ENCODE assay signal across 8 mouse cellular contexts in the genomic region with DNA sequence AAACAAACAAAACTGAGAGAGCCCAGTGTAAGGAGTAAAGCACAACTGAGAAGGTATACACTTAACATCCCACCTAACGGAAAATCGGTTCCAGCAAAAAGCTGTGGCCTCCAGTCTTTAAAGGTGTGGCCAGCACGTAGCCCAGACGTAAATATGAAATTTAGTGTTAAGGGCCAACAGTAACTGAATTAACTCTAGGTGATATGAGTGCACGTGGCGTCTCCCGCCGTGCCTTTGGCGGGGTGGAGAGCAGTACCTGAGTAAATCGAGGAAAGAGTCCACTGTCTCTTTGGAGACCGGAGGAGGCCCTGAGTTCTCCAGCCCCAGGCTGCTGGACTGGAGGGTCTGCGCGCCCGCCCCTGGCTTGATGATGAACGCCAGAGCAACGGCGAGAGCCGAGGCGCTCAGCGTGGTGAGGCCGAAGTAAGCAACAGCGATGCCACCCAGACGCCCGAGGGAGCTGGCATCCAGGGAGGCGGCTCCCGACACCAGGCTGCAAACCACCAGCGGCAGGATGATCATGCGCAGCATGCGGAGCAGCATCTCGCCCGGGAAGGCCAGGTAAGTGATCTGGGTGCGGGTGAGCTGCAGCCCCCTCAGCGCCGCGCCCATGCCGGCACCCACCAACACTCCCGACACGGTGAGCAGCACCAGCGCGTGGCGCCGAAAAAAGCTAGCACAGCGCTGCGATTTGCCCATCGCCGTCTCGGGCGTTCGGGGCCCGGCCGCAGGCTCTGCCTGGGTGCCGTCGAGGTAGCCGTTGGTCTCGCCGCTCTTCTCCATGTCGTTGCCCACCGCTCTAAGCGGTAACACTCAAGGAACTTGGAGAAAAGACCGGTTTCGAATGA. TPM values are rescaled to one million over a fixed set of nuclear protein-coding genes. Genes with fewer than 3 reads are reported as not detected.
DNase-seq lines count a peak whose midpoint lies in the region; ATAC-seq and TF ChIP-seq lines count a peak whose summit lies in the region.

No protein-coding gene starts in this region.

- DNase-seq in adipocyte (ENCODE audit: low spot score): peak; percentile 35
- DNase-seq in embryonic facial prominence, embryonic 10.5 days (ENCODE audit: low spot score): no peak
- peak; percentile 18 to 45 for DNase-seq in heart, adult 18-20 months
- peak; percentile 68 for DNase-seq in liver

- H3K4me3 ChIP-seq in C2C12 (ENCODE audit: insufficient read depth, poor library complexity, severe bottlenecking): peak overlapping the region; percentile 85
- peak overlapping the region; percentile 66 for H3K4me3 ChIP-seq in embryonic facial prominence, embryonic 10.5 days
- peak overlapping the region; percentile 65 for H3K4me3 ChIP-seq in kidney, embryonic 14.5 days (ENCODE audit: low read length)
- H3K4me3 ChIP-seq in midbrain, embryonic 16.5 days (ENCODE audit: low read depth, low read length): peak overlapping the region; percentile 84
- peak overlapping the region; percentile 92 for H3K4me3 ChIP-seq in testis, adult 2 months (ENCODE audit: control insufficient read depth, low read depth, low read length)

- peak overlapping the region; percentile 87 for H3K27ac ChIP-seq in embryonic facial prominence, embryonic 10.5 days (replicated peaks)
- peak overlapping the region; percentile 57; the same call in 1 of the 2 replicates for H3K27ac ChIP-seq in kidney, embryonic 14.5 days (ENCODE audit: low read depth, low read length)
- peak overlapping the region; percentile 99 for H3K27ac ChIP-seq in midbrain, embryonic 16.5 days (ENCODE audit: low read length)
- H3K27ac ChIP-seq in testis, adult 2 months (ENCODE audit: control insufficient read depth, insufficient read depth, low read depth, low read length): 0 out of 2 replicates have a peak overlapping the region, but pooled peaks have one; percentile 4

- peaks cover 13% of the 10 kb centered on the region for H3K36me3 ChIP-seq in C2C12 (ENCODE audit: control insufficient read depth, insufficient read depth)
- H3K36me3 ChIP-seq in embryonic facial prominence, embryonic 10.5 days (replicated peaks): no peaks in the 10 kb centered on the region
- H3K36me3 ChIP-seq in kidney, embryonic 14.5 days (ENCODE audit: control insufficient read depth, insufficient read depth, low read length): no peaks in the 10 kb centered on the region
- no peaks in the 10 kb centered on the region for H3K36me3 ChIP-seq in midbrain, embryonic 16.5 days (ENCODE audit: control insufficient read depth, insufficient read depth, low read length)
- no peaks in the 10 kb centered on the region for H3K36me3 ChIP-seq in testis, adult 2 months (ENCODE audit: control insufficient read depth, insufficient read depth, low read length)

- H3K4me1 ChIP-seq in embryonic facial prominence, embryonic 10.5 days: peaks cover 31% of the 10 kb centered on the region
- H3K4me1 ChIP-seq in kidney, embryonic 14.5 days (ENCODE audit: control insufficient read depth, insufficient read depth, low read length): peaks cover 11% of the 10 kb centered on the region; the same call in 1 of the 2 replicates
- H3K4me1 ChIP-seq in midbrain, embryonic 16.5 days (ENCODE audit: control insufficient read depth, insufficient read depth, low read length): peaks cover 22% of the 10 kb centered on the region
- peaks cover 13% of the 10 kb centered on the region for H3K4me1 ChIP-seq in testis, adult 2 months (ENCODE audit: control insufficient read depth, insufficient read depth, low read length)

- peak overlapping the region; percentile 96 for H3K4me2 ChIP-seq in kidney, embryonic 14.5 days (replicated peaks; ENCODE audit: low read depth, low read length)
- H3K4me2 ChIP-seq in midbrain, embryonic 16.5 days (ENCODE audit: low read length): peak overlapping the region; percentile 65

- H3K9me3 ChIP-seq in embryonic facial prominence, embryonic 10.5 days: no peaks in the 10 kb centered on the region
- H3K9me3 ChIP-seq in kidney, embryonic 14.5 days (ENCODE audit: control insufficient read depth, low read length): no peaks in the 10 kb centered on the region
- H3K9me3 ChIP-seq in midbrain, embryonic 16.5 days (replicated peaks; ENCODE audit: control insufficient read depth, low read length, poor library complexity, severe bottlenecking): no peaks in the 10 kb centered on the region

- peaks cover 29% of the 10 kb centered on the region for H3K79me3 ChIP-seq in C2C12 (ENCODE audit: low read depth)

- peak overlapping the region; percentile 73 for H3K9ac ChIP-seq in kidney, embryonic 14.5 days (ENCODE audit: low read depth, low read length)
- H3K9ac ChIP-seq in midbrain, embryonic 16.5 days (ENCODE audit: low read depth, low read length): peak overlapping the region; percentile 94

- H3K27me3 ChIP-seq in C2C12 (ENCODE audit: control insufficient read depth, insufficient read depth, insufficient read length): no peaks in the 10 kb centered on the region
- no peaks in the 10 kb centered on the region for H3K27me3 ChIP-seq in embryonic facial prominence, embryonic 10.5 days (replicated peaks; ENCODE audit: low read depth, poor library complexity, severe bottlenecking)
- no peaks in the 10 kb centered on the region for H3K27me3 ChIP-seq in kidney, embryonic 14.5 days (ENCODE audit: control insufficient read depth, insufficient read depth, low read length)
- no peaks in the 10 kb centered on the region for H3K27me3 ChIP-seq in midbrain, embryonic 16.5 days (ENCODE audit: control insufficient read depth, insufficient read depth, low read depth, low read length)
- no peaks in the 10 kb centered on the region; the same call in 1 of the 2 replicates for H3K27me3 ChIP-seq in testis, adult 2 months (ENCODE audit: control insufficient read depth, insufficient read depth, low read length)

- no peak for TF ChIP-seq CTCF in C2C12 (IDR thresholded peaks at IDR 0.05; ENCODE audit: control insufficient read depth, insufficient read depth, insufficient read length)
- no peak for TF ChIP-seq CTCF in testis, adult 2 months (IDR thresholded peaks at IDR 0.05; ENCODE audit: control insufficient read depth, insufficient read depth, insufficient replicate concordance, low read depth, low read length)

- H3ac ChIP-seq in C2C12 (ENCODE audit: control insufficient read depth, insufficient read length, low read depth): peak overlapping the region; percentile 84

- 2% methylated on average over 61 of the region's 61 CpGs for WGBS in embryonic facial prominence, embryonic 10.5 days
- WGBS in kidney, embryonic 14.5 days: 2% methylated on average over 61 of the region's 61 CpGs
- WGBS in midbrain, embryonic 16.5 days: under 1% methylated on average over 61 of the region's 61 CpGs

- peak; percentile 34 for ATAC-seq in kidney, embryonic 14.5 days (ENCODE audit: low FRiP score, low TSS enrichment)
- ATAC-seq in midbrain, embryonic 16.5 days: peak; percentile 47

- peaks cover 54% of the 10 kb centered on the region for H3K79me2 ChIP-seq in C2C12 (ENCODE audit: control insufficient read depth, insufficient read depth)

- TF ChIP-seq POLR2A in testis, adult 2 months (IDR thresholded peaks at IDR 0.05; ENCODE audit: control insufficient read depth, low read depth, low read length): no peak

TF ChIP-seq in C2C12, 6 proteins besides CTCF, POLR2A, EP300 and RAD21:
- TF ChIP-seq CEBPB (IDR thresholded peaks at IDR 0.05; ENCODE audit: low read depth) (no peak), MAX (IDR thresholded peaks at IDR 0.05) (no peak), MYOD1 (IDR thresholded peaks at IDR 0.05; ENCODE audit: control insufficient read depth, insufficient read length, low read depth) (no peak), MYOG (IDR thresholded peaks at IDR 0.05; ENCODE audit: control insufficient read depth, extremely low read depth, insufficient read length) (no peak), FOSL1 (IDR thresholded peaks at IDR 0.05; ENCODE audit: insufficient read depth, low read length, poor library complexity, severe bottlenecking) (no peak)

RNA-seq across cellular contexts. Expression of a gene that starts 0.6 kb away (rescaled TPM):
- polyA plus RNA-seq in C2C12 (2012; fragmentation: generic; extraction: Trizol): 19.8 TPM
- 13.5 TPM in 2 replicates for polyA plus RNA-seq in embryonic facial prominence, embryonic 10.5 days (2016; fragmentation: Nextera tagmentation; extraction: Ambion mirVana)
- total RNA-seq in heart, adult 18-20 months (2021): 1 to 10 TPM; 1.4 TPM
- 5.2 and 10.9 TPM in 2 replicates for polyA plus RNA-seq in kidney, embryonic 14.5 days (2014; fragmentation: Nextera tagmentation; extraction: Ambion mirVana)
- polyA plus RNA-seq in midbrain, embryonic 16.5 days (2015; fragmentation: Nextera tagmentation; extraction: Ambion mirVana): 65.0 and 75.6 TPM in 2 replicates
- 0.59 and 0.69 TPM in 2 replicates for polyA plus RNA-seq in testis, adult 2 months (2012; rRNA removed)

Comparison
In these comparisons a context has a peak if more than half of its experiments do, and no peak if none do; other contexts are left out.
1. H3K27ac ChIP-seq: peak in every context shown above with its lines; median percentile 99 in midbrain, embryonic 16.5 days; 87 in embryonic facial prominence, embryonic 10.5 days; 57 in kidney, embryonic 14.5 days; 4 in testis, adult 2 months.